Mouse (Mus musculus) olfactory bulb, adult 2 months (tissue): ENCODE results near the gene Tbx1. TPM values are rescaled to one million over a fixed set of nuclear protein-coding genes. Genes with fewer than 3 reads are reported as not detected.

ENCODE experiments used
- H3K27ac ChIP-seq: fragments of 200-500 bp; 2 replicates; pipeline ENCODE4 v1.5.1; 2012; ENCODE audit warnings: low read depth, low read length; ENCODE audit not compliant: insufficient read depth
- H3K4me1 ChIP-seq: fragments of 200-500 bp; 2 replicates; pipeline ENCODE4 v1.6.1; 2012; ENCODE audit warnings: low read length; ENCODE audit not compliant: control insufficient read depth, insufficient read depth
- H3K4me3 ChIP-seq: fragments of 200-500 bp; 2 replicates; pipeline ENCODE4 v1.5.1; 2012; ENCODE audit warnings: mild to moderate bottlenecking, low read depth, low read length, moderate library complexity; ENCODE audit not compliant: insufficient read depth
- CTCF ChIP-seq: fragments of 200-500 bp; IDR thresholded peaks from 2 replicates; pipeline ENCODE4 v1.5.1; 2012; ENCODE audit warnings: low read depth, mild to moderate bottlenecking, low read length, moderate library complexity; ENCODE audit not compliant: insufficient read depth
- POLR2A ChIP-seq: fragments of 200-500 bp; IDR thresholded peaks from 2 replicates; pipeline ENCODE4 v1.6.1; 2012; ENCODE audit warnings: mild to moderate bottlenecking, low read depth, low read length, moderate library complexity; ENCODE audit not compliant: insufficient read depth
- WGBS: fragments of 180-500 bp; shearing (Covaris S2); methylation state at CpG from one replicate; pipeline ENCODE4 v1.1.7; 2018; 5-methylcytosine and 5-hydroxymethylcytosine counted together
- polyA plus RNA-seq: library from polyadenylated mRNA; stranded (reverse); fragments of >200 nt; gene quantifications from 2 replicates; pipeline ENCODE4 v1.2.4, GENCODE M21; 2012; ENCODE audit warnings: low replicate concordance; ENCODE audit not compliant: missing spikeins, insufficient read depth, insufficient read length

The Tbx1 gene
- polyA plus RNA-seq, 1 experiment: not detected

- 56% methylated on average over 5 of the region's 5 CpGs for WGBS
- Histone ChIP-seq H3K4me3 (peak overlapping the region; percentile 95), H3K4me1 (peaks cover 37% of the 10 kb centered on the region), H3K27ac (0 out of 2 replicates have a peak overlapping the region, but pooled peaks have one; percentile 71)
- TF ChIP-seq CTCF (no peak), POLR2A (no peak)
Measured at GRCm38 (mm10) chr16:18630291-18630690, 39.8 kb upstream of the Tbx1 start.

- TF ChIP-seq POLR2A (no peak; the same call in 1 of the 2 replicates), CTCF (no peak)
- peak within 1 kb of the TSS; percentile 95 for H3K4me3 ChIP-seq
- peak within 1 kb of the TSS; percentile 71 for H3K27ac ChIP-seq
- peaks cover 43% of the 10 kb centered on the region for H3K4me1 ChIP-seq
- WGBS: under 1% methylated on average over 71 of the region's 93 CpGs
Measured at GRCm38 (mm10) chr16:18629390-18630231, 39.1 kb upstream of the Tbx1 start, which contains the start of gene Sept5. Gene Sept5, minus strand, starts transcription at chr16:18629954.

DNA sequence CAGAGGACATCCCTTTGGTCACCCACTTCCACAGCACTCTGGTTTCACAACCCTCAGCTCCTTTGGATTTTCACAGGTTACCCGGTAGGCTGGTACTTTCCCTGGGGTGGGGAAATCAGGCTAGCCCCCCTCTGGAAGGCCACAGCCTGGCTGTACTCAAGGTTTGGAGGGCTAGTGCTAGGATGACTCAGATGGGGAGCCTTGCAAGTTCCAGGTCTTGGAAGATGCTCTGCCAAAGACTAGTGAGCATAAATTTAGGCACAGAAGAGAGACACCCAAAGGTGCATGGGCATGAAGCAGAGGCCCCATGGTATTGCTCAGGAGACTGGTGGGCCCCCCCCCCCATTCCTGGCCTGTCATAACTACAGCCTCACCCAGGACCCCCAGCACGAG lies 38.5 kb upstream of the Tbx1 start:
- Histone ChIP-seq H3K27ac (peak overlapping the region; percentile 18), H3K4me1 (peaks cover 50% of the 10 kb centered on the region), H3K4me3 (peak overlapping the region; percentile 95)
- 19% methylated on average over 2 of the region's 2 CpGs for WGBS
- TF ChIP-seq CTCF: no peak
- TF ChIP-seq POLR2A: no peak

GRCm38 (mm10) chr16:18628206-18628947 lies 37.9 kb upstream of the Tbx1 start:
- no peak for TF ChIP-seq POLR2A
- TF ChIP-seq CTCF: no peak
- H3K4me1 ChIP-seq: peaks cover 55% of the 10 kb centered on the region
- H3K4me3 ChIP-seq: peak overlapping the region; percentile 95
- 52% methylated on average over 7 of the region's 7 CpGs for WGBS
- H3K27ac ChIP-seq: peak overlapping the region; percentile 18

- Histone ChIP-seq H3K27ac (no peak overlapping the region), H3K4me3 (peak overlapping the region; percentile 74), H3K4me1 (peaks cover 65% of the 10 kb centered on the region)
- TF ChIP-seq POLR2A: no peak
- TF ChIP-seq CTCF: no peak
- 53% methylated on average over 3 of the region's 3 CpGs for WGBS
Measured at GRCm38 (mm10) chr16:18627163-18627562, 36.7 kb upstream of the Tbx1 start.

DNA sequence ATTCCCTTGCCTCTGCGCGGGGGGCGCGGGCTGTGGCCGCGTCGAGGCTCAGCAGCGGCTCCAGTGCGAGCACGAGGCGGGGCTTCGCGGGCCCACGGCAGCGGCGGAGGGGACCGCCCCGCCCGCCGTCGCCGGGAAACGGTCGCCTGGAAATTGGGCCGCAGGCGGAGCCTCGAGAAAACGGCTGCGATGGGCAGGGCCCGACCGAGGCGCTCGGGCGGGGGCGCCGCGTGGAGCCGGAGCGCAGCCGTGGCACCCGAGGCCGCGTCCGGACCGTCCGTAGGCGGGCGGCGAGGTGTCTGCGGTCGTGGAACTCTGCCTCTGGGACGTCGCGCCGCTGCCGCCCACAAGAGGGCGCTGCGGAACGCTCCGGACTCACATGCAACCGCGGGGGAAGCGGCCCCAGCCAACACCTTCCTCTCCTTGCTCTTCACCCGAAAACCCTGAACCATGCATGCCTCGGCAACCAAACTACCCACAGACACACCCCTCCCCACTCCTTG lies 36.0 kb upstream of the Tbx1 start, which contains the start of gene Gm49601:
Gm49601 (minus strand) TSS at position 52 of the 503 bp plus-strand sequence.
- Histone ChIP-seq H3K4me3 (peak within 1 kb of the TSS; percentile 74), H3K4me1 (peaks cover 73% of the 10 kb centered on the region), H3K27ac (peak within 1 kb of the TSS; percentile 86)
- under 1% methylated on average over 65 of the region's 65 CpGs for WGBS
- TF ChIP-seq CTCF: peak; percentile 92; the same call in 1 of the 2 replicates
- peak; percentile 24; the same call in 1 of the 2 replicates for TF ChIP-seq POLR2A

GRCm38 (mm10) chr16:18625791-18626311 lies 35.4 kb upstream of the Tbx1 start:
- TF ChIP-seq CTCF (no peak), POLR2A (no peak)
- H3K4me1 ChIP-seq: peaks cover 78% of the 10 kb centered on the region
- H3K4me3 ChIP-seq: peak overlapping the region; percentile 74
- H3K27ac ChIP-seq: peak overlapping the region; percentile 86
- WGBS: 14% methylated on average over 26 of the region's 26 CpGs

DNA sequence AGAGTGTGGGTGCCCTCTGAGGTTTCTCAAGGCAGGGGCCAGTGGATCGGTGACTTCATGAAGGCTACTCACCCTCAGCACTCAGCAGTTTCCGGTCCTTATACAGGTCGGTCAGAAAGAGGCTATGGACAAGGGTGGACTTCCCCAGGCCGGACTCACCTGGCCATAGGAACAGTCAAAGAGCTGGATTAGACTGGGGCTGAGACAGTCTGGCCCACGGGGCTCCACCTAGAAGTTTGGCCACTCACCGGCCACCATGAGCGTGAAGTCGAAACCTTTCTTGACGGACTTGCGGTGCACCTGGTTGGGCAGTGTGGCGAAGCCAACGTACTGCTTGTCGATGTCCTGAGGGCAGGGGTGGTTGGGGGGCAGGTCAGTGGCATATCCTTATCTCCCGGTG lies 34.6 kb upstream of the Tbx1 start:
- H3K4me1 ChIP-seq: peaks cover 81% of the 10 kb centered on the region
- peak overlapping the region; percentile 74 for H3K4me3 ChIP-seq
- H3K27ac ChIP-seq: no peak overlapping the region
- TF ChIP-seq CTCF: no peak
- no peak for TF ChIP-seq POLR2A
- WGBS: 78% methylated on average over 14 of the region's 14 CpGs

DNA sequence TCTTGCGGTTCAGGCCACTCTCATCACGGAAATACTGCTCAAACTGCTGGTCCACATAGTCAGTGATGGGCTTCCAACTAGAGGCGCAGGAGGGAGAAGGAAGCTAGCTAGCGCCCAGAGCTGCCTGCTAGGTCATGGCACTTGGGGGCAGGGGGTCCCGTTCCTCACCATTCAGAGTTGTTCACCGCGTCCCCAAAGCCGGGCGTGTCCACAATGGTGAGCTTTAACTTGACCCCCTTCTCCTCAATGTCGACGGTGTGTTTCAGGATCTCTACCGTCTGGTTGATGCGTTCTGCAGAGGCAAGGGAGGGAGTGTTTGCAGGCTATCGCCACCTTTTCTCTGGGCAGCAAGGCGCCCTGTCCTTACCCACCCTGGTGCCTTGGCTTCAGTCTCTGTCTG lies 34.2 kb upstream of the Tbx1 start:
- Histone ChIP-seq H3K27ac (no peak overlapping the region), H3K4me1 (peaks cover 78% of the 10 kb centered on the region), H3K4me3 (no peak overlapping the region)
- TF ChIP-seq POLR2A (no peak), CTCF (no peak)
- 66% methylated on average over 15 of the region's 15 CpGs for WGBS
